Comparison of ENCODE assay signal across 17 mouse cellular contexts in genomic region chr14:7864506-7864899, GRCm38 (mm10). TPM values are rescaled to one million over a fixed set of nuclear protein-coding genes. Genes with fewer than 3 reads are reported as not detected.
DNase-seq lines count a peak whose midpoint lies in the region; ATAC-seq and TF ChIP-seq lines count a peak whose summit lies in the region.
"Had no signal": no experiment of that assay in that cellular context is flagged by ENCODE, and none has a peak within 500 bp of the region (broad histone marks: within the 10 kb centered on the region; RNA-seq: fewer than 3 reads in every experiment).

No protein-coding gene starts in this region.

- H3K79me2 ChIP-seq in heart, adult 2 months (replicated peaks; ENCODE audit: control insufficient read depth, insufficient read depth, low read length): no peaks in the 10 kb centered on the region; the same call in 1 of the 2 replicates

- H3K4me1 ChIP-seq in heart, adult 2 months (ENCODE audit: control insufficient read depth, insufficient read depth, low read length): peaks cover 11% of the 10 kb centered on the region
- H3K4me1 ChIP-seq in intestine, embryonic 14.5 days (replicated peaks; ENCODE audit: control insufficient read depth, insufficient read depth, low read length): peaks cover 12% of the 10 kb centered on the region
- H3K4me1 ChIP-seq in intestine, postnatal 0 days (replicated peaks; ENCODE audit: control insufficient read depth, insufficient read depth, low read length): peaks cover 2% of the 10 kb centered on the region; the same call in 1 of the 2 replicates
- H3K4me1 ChIP-seq in stomach, embryonic 16.5 days (ENCODE audit: control insufficient read depth, insufficient read depth, low read length): peaks cover 9% of the 10 kb centered on the region; the same call in 1 of the 2 replicates
- peaks cover 5% of the 10 kb centered on the region; the same call in 1 of the 2 replicates for H3K4me1 ChIP-seq in stomach, postnatal 0 days (replicated peaks; ENCODE audit: control insufficient read depth, insufficient read depth)

- H3K4me3 ChIP-seq in heart, adult 2 months: no peak overlapping the region
- no peak overlapping the region for H3K4me3 ChIP-seq in intestine, embryonic 14.5 days (ENCODE audit: low read depth, low read length)
- H3K4me3 ChIP-seq in intestine, postnatal 0 days (ENCODE audit: low read depth, low read length): no peak overlapping the region
- H3K4me3 ChIP-seq in stomach, embryonic 16.5 days (replicated peaks; ENCODE audit: low read length): no peak overlapping the region
- H3K4me3 ChIP-seq in stomach, postnatal 0 days (ENCODE audit: low read depth, low read length): no peak overlapping the region
- H3K4me3 ChIP-seq: left cerebral cortex, adult 2 months; liver, embryonic 15.5 days; midbrain, embryonic 10.5 days had no signal

- TF ChIP-seq CTCF in heart, adult 2 months (IDR thresholded peaks at IDR 0.05): no peak
- no peak for TF ChIP-seq CTCF in intestine, postnatal 0 days (IDR thresholded peaks at IDR 0.05; ENCODE audit: low read depth)
- TF ChIP-seq CTCF in stomach, postnatal 0 days (IDR thresholded peaks at IDR 0.05; ENCODE audit: low read depth): no peak

- no peak for TF ChIP-seq EP300 in heart, adult 2 months (IDR thresholded peaks at IDR 0.05; ENCODE audit: insufficient read depth, low read depth, low read length)
- no peak for TF ChIP-seq EP300 in stomach, postnatal 0 days (optimal IDR thresholded peaks at IDR 0.05)

- H3K4me2 ChIP-seq in intestine, embryonic 14.5 days (ENCODE audit: low read length): no peak overlapping the region
- H3K4me2 ChIP-seq in intestine, postnatal 0 days (replicated peaks; ENCODE audit: low read depth): no peak overlapping the region
- no peak overlapping the region for H3K4me2 ChIP-seq in stomach, embryonic 16.5 days (ENCODE audit: low read depth, low read length)
- no peak overlapping the region for H3K4me2 ChIP-seq in stomach, postnatal 0 days (replicated peaks; ENCODE audit: low read depth)
- H3K4me2 ChIP-seq: liver, embryonic 15.5 days had no signal

- WGBS in heart, adult 2 months: 30% methylated on average over 9 of the region's 9 CpGs
- WGBS in intestine, embryonic 14.5 days: 66% methylated on average over 9 of the region's 9 CpGs
- 70% methylated on average over 9 of the region's 9 CpGs for whole genome bisulfite sequencing in intestine, postnatal 0 days
- 66% methylated on average over 9 of the region's 9 CpGs for WGBS in stomach, embryonic 16.5 days
- WGBS in stomach, postnatal 0 days: 59% methylated on average over 9 of the region's 9 CpGs

- no peak overlapping the region for H3K9ac ChIP-seq in heart, adult 2 months (ENCODE audit: low read depth, low read length)
- no peak overlapping the region for H3K9ac ChIP-seq in intestine, embryonic 14.5 days (ENCODE audit: low read length)
- no peak overlapping the region for H3K9ac ChIP-seq in intestine, postnatal 0 days (ENCODE audit: low read depth, low read length)
- H3K9ac ChIP-seq in stomach, embryonic 16.5 days (ENCODE audit: low read length): no peak overlapping the region
- no peak overlapping the region for H3K9ac ChIP-seq in stomach, postnatal 0 days (ENCODE audit: low read length)
- H3K9ac ChIP-seq: liver, embryonic 15.5 days had no signal

- 0 out of 2 replicates have a peak overlapping the region, but pooled peaks have one; percentile 22 for H3K27ac ChIP-seq in heart, adult 2 months
- peak overlapping the region; percentile 9; the same call in 1 of the 2 replicates for H3K27ac ChIP-seq in intestine, embryonic 14.5 days (ENCODE audit: low read depth)
- H3K27ac ChIP-seq in intestine, postnatal 0 days (ENCODE audit: low read depth, low read length): no peak overlapping the region
- 0 out of 2 replicates have a peak overlapping the region, but pooled peaks have one; percentile 0 for H3K27ac ChIP-seq in stomach, embryonic 16.5 days (ENCODE audit: low read length)
- no peak overlapping the region for H3K27ac ChIP-seq in stomach, postnatal 0 days (replicated peaks)
- H3K27ac ChIP-seq: left cerebral cortex, adult 2 months; liver, embryonic 15.5 days; macrophage; midbrain, embryonic 10.5 days had no signal

- ATAC-seq in intestine, embryonic 14.5 days (replicated peaks; ENCODE audit: low FRiP score, low TSS enrichment, low read depth): no peak
- ATAC-seq in intestine, postnatal 0 days: no peak
- no peak for ATAC-seq in stomach, embryonic 16.5 days (ENCODE audit: insufficient read depth, low FRiP score)
- ATAC-seq in stomach, postnatal 0 days (ENCODE audit: low FRiP score, low TSS enrichment): no peak
- ATAC-seq: forebrain, embryonic 16.5 days; inflammation-experienced regulatory T-cells, adult 6 months had no signal

- peaks cover 4% of the 10 kb centered on the region; the same call in 1 of the 2 replicates for H3K36me3 ChIP-seq in heart, adult 2 months (ENCODE audit: control insufficient read depth, insufficient read depth, low read length)
- H3K36me3 ChIP-seq in intestine, embryonic 14.5 days (ENCODE audit: control insufficient read depth, insufficient read depth, low read length): peaks cover 12% of the 10 kb centered on the region; the same call in 1 of the 2 replicates
- H3K36me3 ChIP-seq in intestine, postnatal 0 days (ENCODE audit: control insufficient read depth, insufficient read depth): peaks cover 9% of the 10 kb centered on the region
- H3K36me3 ChIP-seq in stomach, embryonic 16.5 days (ENCODE audit: control insufficient read depth, insufficient read depth, low read length): 0 out of 2 replicates have a peak, but pooled peaks cover 4% of the 10 kb centered on the region
- no peaks in the 10 kb centered on the region for H3K36me3 ChIP-seq in stomach, postnatal 0 days (ENCODE audit: control insufficient read depth, insufficient read depth, low read length)
- H3K36me3 ChIP-seq: liver, embryonic 15.5 days had no signal

- no peak for TF ChIP-seq POLR2A in heart, adult 2 months (IDR thresholded peaks at IDR 0.05; ENCODE audit: insufficient read depth, low read depth, low read length)

- no peaks in the 10 kb centered on the region for H3K9me3 ChIP-seq in intestine, embryonic 14.5 days (ENCODE audit: control insufficient read depth, low read length)
- H3K9me3 ChIP-seq in intestine, postnatal 0 days (ENCODE audit: control insufficient read depth): no peaks in the 10 kb centered on the region
- H3K9me3 ChIP-seq in stomach, embryonic 16.5 days (replicated peaks; ENCODE audit: control insufficient read depth, low read length): no peaks in the 10 kb centered on the region
- H3K9me3 ChIP-seq in stomach, postnatal 0 days (ENCODE audit: control insufficient read depth, low read length): no peaks in the 10 kb centered on the region
- H3K9me3 ChIP-seq: liver, embryonic 15.5 days; midbrain, embryonic 10.5 days had no signal

- no peaks in the 10 kb centered on the region for H3K27me3 ChIP-seq in heart, adult 2 months (ENCODE audit: control insufficient read depth, insufficient read depth, low read length)
- H3K27me3 ChIP-seq in intestine, embryonic 14.5 days (replicated peaks; ENCODE audit: control insufficient read depth, insufficient read depth, low read length): no peaks in the 10 kb centered on the region
- no peaks in the 10 kb centered on the region for H3K27me3 ChIP-seq in intestine, postnatal 0 days (replicated peaks; ENCODE audit: control insufficient read depth, insufficient read depth, low read length)
- no peaks in the 10 kb centered on the region for H3K27me3 ChIP-seq in stomach, embryonic 16.5 days (ENCODE audit: control insufficient read depth, insufficient read depth, low read length)
- no peaks in the 10 kb centered on the region for H3K27me3 ChIP-seq in stomach, postnatal 0 days (ENCODE audit: control insufficient read depth, insufficient read depth, low read length)
- H3K27me3 ChIP-seq: liver, embryonic 15.5 days had no signal

- intact Hi-C loops in heart, adult 2 months (cut with DNase I): loop anchor here (1.0 to 5.0 kb wide), 2 partner anchors 13 to 37 kb away; no protein-coding TSS in a partner anchor
- intact Hi-C loops in left cerebral cortex, postnatal 14 days (cut with DNase I): no loop called here

- DNase-seq in heart, adult 2 months: no peak
- DNase-seq in heart, postnatal 4 days: no peak
- DNase-seq in intestine, embryonic 14.5 days (ENCODE audit: low spot score): no peak
- no peak for DNase-seq in stomach, postnatal 0 days (ENCODE audit: low spot score)
- DNase-seq in cerebellum, adult 11-12 months: no peak
- DNase-seq in left cerebral cortex, postnatal 14 days (ENCODE audit: low spot score in 2 of 2): no peak
- DNase-seq: adrenal gland, postnatal 36 days; cerebellum, adult 8-10 months; retina, postnatal 1 day had no signal

RNA-seq across cellular contexts. Expression of gene Flnb, which starts 46.7 kb away (rescaled TPM):
- total RNA-seq in heart, adult 2 months (2021): 10 to 100 TPM; 17.0 to 22.7 TPM
- 9.6 and 18.2 TPM in 2 replicates for polyA plus RNA-seq in heart, adult 2 months (2012; rRNA removed)
- total RNA-seq in heart, postnatal 4 days (2021): 10 to 100 TPM; 42.8 to 47.3 TPM
- polyA plus RNA-seq in intestine, embryonic 14.5 days (2014; fragmentation: Nextera tagmentation; extraction: Ambion mirVana): 26.7 and 26.8 TPM in 2 replicates
- 7.0 and 7.2 TPM in 2 replicates for polyA plus RNA-seq in intestine, postnatal 0 days (2015; fragmentation: Nextera tagmentation; extraction: Ambion mirVana)
- 25.8 and 26.9 TPM in 2 replicates for polyA plus RNA-seq in stomach, embryonic 16.5 days (2015; fragmentation: Nextera tagmentation; extraction: Ambion mirVana)
- polyA plus RNA-seq in stomach, postnatal 0 days (2015; fragmentation: Nextera tagmentation; extraction: Ambion mirVana): 8.3 and 8.8 TPM in 2 replicates
- total RNA-seq in left cerebral cortex, postnatal 14 days (2021): 10 to 100 TPM; 31.2 to 33.8 TPM

Comparison
In these comparisons a context has a peak if more than half of its experiments do, and no peak if none do; other contexts are left out.
1. H3K27ac ChIP-seq: peak in heart, adult 2 months (single experiment), intestine, embryonic 14.5 days (single experiment) and stomach, embryonic 16.5 days (single experiment); none in intestine, postnatal 0 days (single experiment) and stomach, postnatal 0 days (single experiment).